9 mouse cellular contexts compared by ENCODE assay signal in the genomic region with DNA sequence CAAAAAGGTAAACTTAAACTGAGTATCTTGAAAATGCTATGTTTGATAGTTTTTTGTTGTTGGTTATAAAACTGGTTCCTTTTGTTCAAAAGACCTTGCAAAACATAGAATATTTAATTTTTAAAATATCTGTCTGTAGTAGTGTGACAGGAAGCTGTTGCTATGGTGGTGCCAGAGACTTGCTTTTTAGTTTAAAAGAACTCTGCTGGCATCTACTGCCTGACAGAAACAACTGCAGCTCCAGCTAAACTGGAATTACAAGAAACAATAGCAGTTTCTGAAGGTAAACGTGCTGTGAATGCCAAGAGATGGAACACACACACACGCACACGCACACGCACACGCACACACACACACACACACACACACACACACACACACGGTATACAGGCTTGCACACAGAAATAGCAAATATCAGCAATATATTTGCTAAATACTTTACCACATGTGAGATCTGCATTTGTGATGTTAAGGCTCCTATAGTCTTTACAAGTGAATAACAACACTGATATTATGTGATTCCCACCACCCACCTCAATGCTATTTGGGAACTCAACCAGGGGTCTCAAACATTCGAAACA. TPM values are rescaled to one million over a fixed set of nuclear protein-coding genes. Genes with fewer than 3 reads are reported as not detected.
DNase-seq lines count a peak whose midpoint lies in the region; ATAC-seq and TF ChIP-seq lines count a peak whose summit lies in the region.
"Had no signal": no experiment of that assay in that cellular context is flagged by ENCODE, and none has a peak within 500 bp of the region (broad histone marks: within the 10 kb centered on the region; RNA-seq: fewer than 3 reads in every experiment).

No protein-coding gene starts in this region.

- no peak for TF ChIP-seq CTCF in G1E (IDR thresholded peaks at IDR 0.05; ENCODE audit: low read depth, low read length)

- no peaks in the 10 kb centered on the region for H3K27me3 ChIP-seq in hindbrain, embryonic 15.5 days
- H3K27me3 ChIP-seq in hindbrain, embryonic 10.5 days (ENCODE audit: insufficient read depth, poor library complexity, severe bottlenecking): no peaks in the 10 kb centered on the region
- H3K27me3 ChIP-seq in G1E (ENCODE audit: insufficient read depth, low read length): no peaks in the 10 kb centered on the region

- peak; percentile 64 for ATAC-seq in hindbrain, embryonic 15.5 days (ENCODE audit: low FRiP score, low read depth)
- peak; percentile 46; the same call in 1 of the 2 replicates for ATAC-seq in G1E (ENCODE audit: extremely low read depth, insufficient number of reproducible peaks, low FRiP score, poor library complexity, severe bottlenecking)
- ATAC-seq in inflammation-experienced regulatory T-cells, adult 6 months: peak; percentile 69

- WGBS in hindbrain, embryonic 15.5 days: 61% methylated on average over 7 of the region's 7 CpGs
- 81% methylated on average over 7 of the region's 7 CpGs for WGBS in hindbrain, embryonic 10.5 days

- H3K4me1 ChIP-seq in hindbrain, embryonic 15.5 days (replicated peaks): peaks cover 24% of the 10 kb centered on the region
- H3K4me1 ChIP-seq in hindbrain, embryonic 10.5 days (replicated peaks): peaks cover 9% of the 10 kb centered on the region
- peaks cover 25% of the 10 kb centered on the region for H3K4me1 ChIP-seq in G1E (ENCODE audit: insufficient read depth, low read depth, low read length)

- H3K9ac ChIP-seq in hindbrain, embryonic 15.5 days: no peak overlapping the region

- H3K4me2 ChIP-seq in hindbrain, embryonic 15.5 days: no peak overlapping the region

- no peak overlapping the region for H3K4me3 ChIP-seq in hindbrain, embryonic 15.5 days
- no peak overlapping the region for H3K4me3 ChIP-seq in hindbrain, embryonic 10.5 days
- H3K4me3 ChIP-seq in G1E (ENCODE audit: low read depth, low read length): no peak overlapping the region

- no peaks in the 10 kb centered on the region for H3K36me3 ChIP-seq in hindbrain, embryonic 15.5 days
- 0 out of 2 replicates have a peak, but pooled peaks cover 5% of the 10 kb centered on the region for H3K36me3 ChIP-seq in hindbrain, embryonic 10.5 days
- peaks cover 11% of the 10 kb centered on the region for H3K36me3 ChIP-seq in G1E (replicated peaks)

- H3K9me3 ChIP-seq in hindbrain, embryonic 15.5 days: no peaks in the 10 kb centered on the region
- no peaks in the 10 kb centered on the region for H3K9me3 ChIP-seq in hindbrain, embryonic 10.5 days
- H3K9me3 ChIP-seq in G1E (replicated peaks): no peaks in the 10 kb centered on the region

- H3K27ac ChIP-seq in hindbrain, embryonic 15.5 days (replicated peaks): no peak overlapping the region; the same call in 1 of the 2 replicates
- no peak overlapping the region for H3K27ac ChIP-seq in hindbrain, embryonic 10.5 days

- DNase-seq in hindbrain, embryonic 10.5 days (ENCODE audit: low spot score): no peak
- DNase-seq in 3T3-L1 (ENCODE audit: low read depth, low spot score) (peak; percentile 62), G1E (ENCODE audit: low spot score) (no peak)
- DNase-seq in adrenal gland, postnatal 25 days: no peak
- no peak for DNase-seq in layer of hippocampus, adult 8-10 months (ENCODE audit: low spot score in 2 of 2)
- DNase-seq in adrenal gland, postnatal 36 days: no peak
- DNase-seq: cerebellum, postnatal 36 days had no signal

RNA-seq across cellular contexts. Expression of gene Prkacb, which starts 29.1 kb away (rescaled TPM):
- polyA plus RNA-seq in hindbrain, embryonic 15.5 days (2015; fragmentation: Nextera tagmentation; extraction: Ambion mirVana): 181 and 186 TPM in 2 replicates
- 57.0 and 60.5 TPM in 2 replicates for polyA plus RNA-seq in hindbrain, embryonic 10.5 days (2016; fragmentation: Nextera tagmentation; extraction: Ambion mirVana)
- total RNA-seq in G1E (2014; fragmentation: Nextera tagmentation) (91.3 and 102 TPM in 2 replicates), G1E (2017) (146 and 165 TPM in 2 replicates)
- polyA plus RNA-seq in G1E (2012): 12.0 and 13.5 TPM in 2 replicates
- polyA plus RNA-seq in inflammation-experienced regulatory T-cells, adult 6 months (2017; shearing (Covaris generic)): 100 to 1,000 TPM; 115 to 151 (median 125) TPM
- total RNA-seq in adrenal gland, postnatal 25 days (2021): 78.9 and 124 TPM in 2 replicates
- 100 to 1,000 TPM; 234 to 268 (median 254) TPM for total RNA-seq in layer of hippocampus, adult 8-10 months (2022)
- 100 to 1,000 TPM; 109 to 117 TPM for total RNA-seq in adrenal gland, postnatal 36 days (2021)
